Comparison of ENCODE assay signal across 11 mouse cellular contexts in the genomic region with DNA sequence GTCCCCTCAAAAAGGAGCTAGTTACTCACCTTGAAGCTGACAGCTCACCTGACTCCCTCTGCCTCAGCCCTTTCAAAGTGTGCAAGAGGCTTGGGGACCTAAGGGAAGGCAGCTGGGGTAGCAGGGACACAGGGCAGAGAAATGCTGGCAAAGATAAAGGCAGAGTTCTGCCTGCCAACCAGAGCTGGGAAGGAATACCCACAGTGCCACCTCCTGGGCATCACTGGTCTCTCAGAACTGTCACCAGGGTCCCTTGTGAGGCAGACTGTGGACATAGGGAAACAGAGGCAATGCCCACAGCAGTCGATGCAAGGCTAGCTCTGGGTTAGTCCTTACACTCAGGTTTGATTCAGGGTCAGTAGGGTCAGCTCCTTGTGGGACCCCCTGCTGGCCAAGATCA. TPM values are rescaled to one million over a fixed set of nuclear protein-coding genes. Genes with fewer than 3 reads are reported as not detected.
DNase-seq lines count a peak whose midpoint lies in the region; ATAC-seq lines count a peak whose summit lies in the region.
"Had no signal": no experiment of that assay in that cellular context is flagged by ENCODE, and none has a peak within 500 bp of the region (broad histone marks: within the 10 kb centered on the region; RNA-seq: fewer than 3 reads in every experiment).

No protein-coding gene starts in this region.

- no peaks in the 10 kb centered on the region for H3K9me3 ChIP-seq in midbrain, embryonic 14.5 days (ENCODE audit: control insufficient read depth, low read length)
- no peaks in the 10 kb centered on the region for H3K9me3 ChIP-seq in midbrain, embryonic 16.5 days (replicated peaks; ENCODE audit: control insufficient read depth, low read length, poor library complexity, severe bottlenecking)
- H3K9me3 ChIP-seq: liver, embryonic 15.5 days; stomach, embryonic 15.5 days had no signal

- H3K4me1 ChIP-seq in midbrain, embryonic 14.5 days (ENCODE audit: control insufficient read depth, insufficient read depth, low read length), result no peaks in the 10 kb centered on the region
- H3K4me1 ChIP-seq in midbrain, embryonic 16.5 days (ENCODE audit: control insufficient read depth, insufficient read depth, low read length), result no peaks in the 10 kb centered on the region
- H3K4me1 ChIP-seq: liver, embryonic 15.5 days; stomach, embryonic 15.5 days had no signal

- ATAC-seq in frontal cortex, adult (ENCODE audit: low TSS enrichment), result peak; percentile 34; the same call in 1 of the 2 replicates
- no peak; the same call in 1 of the 2 replicates for ATAC-seq in midbrain, embryonic 14.5 days (ENCODE audit: low FRiP score, low TSS enrichment)
- ATAC-seq in midbrain, embryonic 16.5 days, result no peak
- ATAC-seq in hematopoietic stem cell, adult 5-6 weeks (replicated peaks in 1 of 2; ENCODE audit: insufficient read depth in 1 of 2, low FRiP score in 2 of 2, low TSS enrichment in 1 of 2, low read depth in 1 of 2, poor library complexity in 2 of 2, severe bottlenecking in 2 of 2), result peak; percentile 52 to 57; a peak in 2 of 4 replicates
- ATAC-seq: Patski had no signal

- no peak for DNase-seq in frontal cortex, postnatal 14 days (ENCODE audit: low spot score in 2 of 2)
- DNase-seq in midbrain, embryonic 14.5 days, result peak; percentile 55
- DNase-seq in brain, adult 2 months (ENCODE audit: low read depth, low spot score), result peak; percentile 90
- peak; percentile 59 for DNase-seq in retina, embryonic 14.5 days (ENCODE audit: low spot score)
- no peak for DNase-seq in left cerebral cortex, adult 11 months (ENCODE audit: low spot score)

- no peak overlapping the region for H3K4me3 ChIP-seq in midbrain, embryonic 14.5 days (replicated peaks; ENCODE audit: low read depth, low read length)
- H3K4me3 ChIP-seq in midbrain, embryonic 16.5 days (ENCODE audit: low read depth, low read length), result no peak overlapping the region
- H3K4me3 ChIP-seq: liver, embryonic 15.5 days; stomach, embryonic 15.5 days had no signal

- H3K36me3 ChIP-seq in midbrain, embryonic 14.5 days (ENCODE audit: control insufficient read depth, insufficient read depth, low read length), result no peaks in the 10 kb centered on the region
- H3K36me3 ChIP-seq in midbrain, embryonic 16.5 days (ENCODE audit: control insufficient read depth, insufficient read depth, low read length), result peaks cover 4% of the 10 kb centered on the region
- H3K36me3 ChIP-seq: liver, embryonic 15.5 days; stomach, embryonic 15.5 days had no signal

- no peak overlapping the region for H3K9ac ChIP-seq in midbrain, embryonic 14.5 days (replicated peaks; ENCODE audit: low read length)
- H3K9ac ChIP-seq in midbrain, embryonic 16.5 days (ENCODE audit: low read depth, low read length), result no peak overlapping the region
- H3K9ac ChIP-seq: liver, embryonic 15.5 days; stomach, embryonic 15.5 days had no signal

- H3K27ac ChIP-seq in midbrain, embryonic 14.5 days (replicated peaks; ENCODE audit: low read depth, low read length), result no peak overlapping the region
- no peak overlapping the region for H3K27ac ChIP-seq in midbrain, embryonic 16.5 days (ENCODE audit: low read length)
- H3K27ac ChIP-seq: liver, embryonic 15.5 days; stomach, embryonic 15.5 days had no signal

- H3K4me2 ChIP-seq in midbrain, embryonic 14.5 days (ENCODE audit: low read length), result no peak overlapping the region
- no peak overlapping the region for H3K4me2 ChIP-seq in midbrain, embryonic 16.5 days (ENCODE audit: low read length)
- H3K4me2 ChIP-seq: liver, embryonic 15.5 days; stomach, embryonic 15.5 days had no signal

- no peaks in the 10 kb centered on the region for H3K27me3 ChIP-seq in midbrain, embryonic 14.5 days (ENCODE audit: control insufficient read depth, insufficient read depth, low read length)
- no peaks in the 10 kb centered on the region for H3K27me3 ChIP-seq in midbrain, embryonic 16.5 days (ENCODE audit: control insufficient read depth, insufficient read depth, low read depth, low read length)
- H3K27me3 ChIP-seq: liver, embryonic 15.5 days; Patski; stomach, embryonic 15.5 days had no signal

- 70% methylated on average over 1 of the region's 1 CpGs for WGBS in midbrain, embryonic 14.5 days
- WGBS in midbrain, embryonic 16.5 days, result 100% methylated on average over 1 of the region's 1 CpGs

RNA-seq across cellular contexts. Expression of a gene that starts 39.8 kb away (rescaled TPM):
- polyA plus RNA-seq in midbrain, embryonic 14.5 days (2014; fragmentation: Nextera tagmentation; extraction: Ambion mirVana), result 85.6 and 124 TPM in 2 replicates
- 150 and 163 TPM in 2 replicates for polyA plus RNA-seq in midbrain, embryonic 16.5 days (2015; fragmentation: Nextera tagmentation; extraction: Ambion mirVana)
- 1.7 and 3.4 TPM in 2 replicates for total RNA-seq in hematopoietic stem cell, adult 5-6 weeks (2017)

Comparison
In these comparisons a context has a peak if more than half of its experiments do, and no peak if none do; other contexts are left out.
1. ATAC-seq: peak in frontal cortex, adult (single experiment) and hematopoietic stem cell, adult 5-6 weeks (2 of 2); none in midbrain, embryonic 14.5 days (single experiment) and midbrain, embryonic 16.5 days (single experiment).
2. DNase-seq: peak in midbrain, embryonic 14.5 days (single experiment), brain, adult 2 months (single experiment) and retina, embryonic 14.5 days (single experiment); none in frontal cortex, postnatal 14 days (0 of 2) and left cerebral cortex, adult 11 months (single experiment).